Mouse (Mus musculus): Measurements from ENCODE around the gene Tor1a.
"Not testable (repeated sequence)": the region's sequence is repeated elsewhere in the genome, so short reads cannot be mapped to it uniquely, and the experiment has no call there.

Tor1a gene

GRCm38 (mm10) chr2:30954797-30955196 lies 12.9 kb downstream of the Tor1a start:
- DNase-seq (ENCODE audit: low spot score in 2 of 2), result no peak

GRCm38 (mm10) chr2:30952824-30953490 lies 14.8 kb downstream of the Tor1a start, which contains the start of gene Tor1b:
Gene Tor1b (plus strand): TSS chr2:30952959.
- DNase-seq (ENCODE audit: low spot score in 2 of 2), result peak; percentile 78 to 80

- DNase-seq (ENCODE audit: low spot score in 2 of 2), result no peak
Measured at GRCm38 (mm10) chr2:30952457-30952823, 15.3 kb downstream of the Tor1a start.

GRCm38 (mm10) chr2:30942603-30943011 lies 25.1 kb downstream of the Tor1a start:
- peak in 1 of 2 experiments; percentile 41 for DNase-seq (ENCODE audit: low spot score in 2 of 2)

- DNase-seq (ENCODE audit: low spot score in 2 of 2), result not testable (repeated sequence)
Measured at GRCm38 (mm10) chr2:30942116-30942515, 25.6 kb downstream of the Tor1a start.

- no peak for DNase-seq (ENCODE audit: low spot score in 2 of 2)
Measured at GRCm38 (mm10) chr2:30941586-30941985, 26.1 kb downstream of the Tor1a start.

- no peak for DNase-seq (ENCODE audit: low spot score in 2 of 2)
Measured at GRCm38 (mm10) chr2:30938574-30938991, 29.1 kb downstream of the Tor1a start.

- DNase-seq (ENCODE audit: low spot score in 2 of 2), result no peak
Measured at GRCm38 (mm10) chr2:30937731-30938130, 30.0 kb downstream of the Tor1a start.

- no peak for DNase-seq (ENCODE audit: low spot score in 2 of 2)
Measured at GRCm38 (mm10) chr2:30936808-30937207, 30.9 kb downstream of the Tor1a start.

GRCm38 (mm10) chr2:30933917-30934450 lies 33.7 kb downstream of the Tor1a start:
- DNase-seq (ENCODE audit: low spot score in 2 of 2), result peak; percentile 64 to 79

- DNase-seq (ENCODE audit: low spot score in 2 of 2), result no peak
Measured at GRCm38 (mm10) chr2:30933032-30933431, 34.7 kb downstream of the Tor1a start.

GRCm38 (mm10) chr2:30931922-30932321 lies 35.8 kb downstream of the Tor1a start:
- no peak for DNase-seq (ENCODE audit: low spot score in 2 of 2)

- not testable (repeated sequence) for DNase-seq (ENCODE audit: low spot score in 2 of 2)
Measured at GRCm38 (mm10) chr2:30930846-30931245, 36.9 kb downstream of the Tor1a start.

GRCm38 (mm10) chr2:30929483-30930045 lies 38.2 kb downstream of the Tor1a start, which contains the start of gene Ptges:
Gene Ptges (minus strand): TSS chr2:30929863.
- DNase-seq (ENCODE audit: low spot score in 2 of 2), result peak; percentile 58 to 61

GRCm38 (mm10) chr2:30928893-30929482 lies 38.7 kb downstream of the Tor1a start:
- DNase-seq (ENCODE audit: low spot score in 2 of 2), result no peak

GRCm38 (mm10) chr2:30927844-30928628 lies 39.7 kb downstream of the Tor1a start:
- DNase-seq (ENCODE audit: low spot score in 2 of 2), result peak in 1 of 2 experiments; percentile 72

- DNase-seq (ENCODE audit: low spot score in 2 of 2), result no peak
Measured at GRCm38 (mm10) chr2:30927151-30927781, 40.5 kb downstream of the Tor1a start.

- DNase-seq (ENCODE audit: low spot score in 2 of 2), result no peak
Measured at GRCm38 (mm10) chr2:30926381-30926780, 41.4 kb downstream of the Tor1a start.

- DNase-seq (ENCODE audit: low spot score in 2 of 2), result no peak
Measured at GRCm38 (mm10) chr2:30925181-30925580, 42.6 kb downstream of the Tor1a start.

- no peak for DNase-seq (ENCODE audit: low spot score in 2 of 2)
Measured at GRCm38 (mm10) chr2:30923099-30923498, 44.6 kb downstream of the Tor1a start.

GRCm38 (mm10) chr2:30920216-30920615 lies 47.5 kb downstream of the Tor1a start:
- DNase-seq (ENCODE audit: low spot score in 2 of 2), result no peak

Data from frontal cortex, postnatal 14 days (tissue).